Mouse (Mus musculus) layer of hippocampus, postnatal 14 days (tissue): Measurements from ENCODE around the gene Steap4. TPM values are rescaled to one million over a fixed set of nuclear protein-coding genes. Genes with fewer than 3 reads are reported as not detected.
A peak's percentile ranks its signal among the peaks of the same experiment; 100 is the strongest.
"Not testable (repeated sequence)": the region's sequence is repeated elsewhere in the genome, so short reads cannot be mapped to it uniquely, and the experiment has no call there.

Experiments used
- DNase-seq, 2 experiments: peaks; one replicate each; pipeline ENCODE4 v3.0.0; 2021 to 2022; ENCODE audit warnings: low spot score in 2 of 2, mixed read lengths in 1 of 2
- long read RNA-seq, 2 experiments: library from polyadenylated mRNA; stranded (forward); transcript quantifications; one replicate each; pipeline ENCODE4 v2.0.0; 2021
- total RNA-seq, 2 experiments: library from RNA; stranded (reverse); gene quantifications; 2 replicates each; pipeline ENCODE4 v1.2.3; 2021

The Steap4 gene
- under 1 TPM; 0.12 to 0.69 TPM for total RNA-seq
- long read RNA-seq, experiment 1, result 0 reads
- long read RNA-seq, experiment 2, result 0 reads

GRCm38 (mm10) chr5:7960176-7960575 is at the start of gene Steap4:
Steap4 (plus strand) TSS chr5:7960457.
- no peak for DNase-seq

- no peak for DNase-seq
These were observed 48.3 kb upstream of the Steap4 start for GRCm38 (mm10) chr5:7911975-7912374.

- DNase-seq, result peak in 1 of 2 experiments; percentile 27
These were observed 42.6 kb upstream of the Steap4 start for GRCm38 (mm10) chr5:7917501-7918295.

- DNase-seq, result no peak
These were observed 42.0 kb upstream of the Steap4 start for GRCm38 (mm10) chr5:7918296-7918579.

GRCm38 (mm10) chr5:7919681-7920080 is 40.6 kb upstream of the Steap4 start:
- DNase-seq, result no peak

GRCm38 (mm10) chr5:7922751-7923150 is 37.5 kb upstream of the Steap4 start:
- no peak for DNase-seq

GRCm38 (mm10) chr5:7923666-7924065 is 36.6 kb upstream of the Steap4 start:
- DNase-seq, result no peak

- DNase-seq, result no peak
These were observed 27.7 kb upstream of the Steap4 start for GRCm38 (mm10) chr5:7932234-7933221.

- DNase-seq, result not testable (repeated sequence)
These were observed 26.8 kb upstream of the Steap4 start for GRCm38 (mm10) chr5:7933495-7933894.

- no peak for DNase-seq
These were observed 26.2 kb upstream of the Steap4 start for GRCm38 (mm10) chr5:7933933-7934675.

GRCm38 (mm10) chr5:7954838-7955237 is 5.4 kb upstream of the Steap4 start:
- no peak for DNase-seq

GRCm38 (mm10) chr5:7955371-7955966 is 4.8 kb upstream of the Steap4 start:
- no peak for DNase-seq

- no peak for DNase-seq
These were observed 2.2 kb upstream of the Steap4 start for GRCm38 (mm10) chr5:7958061-7958460.

GRCm38 (mm10) chr5:7959286-7959685 is 971 bp upstream of the Steap4 start:
- no peak for DNase-seq

- DNase-seq, result no peak
These were observed 856 bp downstream of the Steap4 start for GRCm38 (mm10) chr5:7961113-7961512.

- DNase-seq, result peak; percentile 17 to 57
These were observed 5.0 kb downstream of the Steap4 start for GRCm38 (mm10) chr5:7965281-7965680.

GRCm38 (mm10) chr5:7968152-7968551 is 7.9 kb downstream of the Steap4 start:
- DNase-seq, result no peak

- no peak for DNase-seq
These were observed 12.0 kb downstream of the Steap4 start for GRCm38 (mm10) chr5:7972266-7972665.

- DNase-seq, result no peak
These were observed 14.4 kb downstream of the Steap4 start for GRCm38 (mm10) chr5:7974522-7975197.

- no peak for DNase-seq
These were observed 20.3 kb downstream of the Steap4 start for GRCm38 (mm10) chr5:7980586-7980985.
